16 mouse cellular contexts compared by ENCODE assay signal in genomic region chr11:82855327-82855973, GRCm38 (mm10). TPM values are rescaled to one million over a fixed set of nuclear protein-coding genes. Genes with fewer than 3 reads are reported as not detected.
A peak's percentile ranks its signal among the peaks of the same experiment; 100 is the strongest.
DNase-seq lines count a peak whose midpoint lies in the region; ATAC-seq lines count a peak whose summit lies in the region.
"Had no signal": no experiment of that assay in that cellular context is flagged by ENCODE, and none has a peak within 500 bp of the region (broad histone marks: within the 10 kb centered on the region; RNA-seq: fewer than 3 reads in every experiment).

No protein-coding gene starts in this region.

- H3K36me3 ChIP-seq in forebrain, embryonic 13.5 days (ENCODE audit: poor library complexity, severe bottlenecking): no peaks in the 10 kb centered on the region
- H3K36me3 ChIP-seq in forebrain, embryonic 16.5 days (ENCODE audit: control insufficient read depth, insufficient read depth): no peaks in the 10 kb centered on the region
- H3K36me3 ChIP-seq: limb, embryonic 15.5 days; midbrain, embryonic 12.5 days had no signal

- H3K27me3 ChIP-seq in forebrain, embryonic 13.5 days: no peaks in the 10 kb centered on the region
- no peaks in the 10 kb centered on the region for H3K27me3 ChIP-seq in forebrain, embryonic 16.5 days (replicated peaks; ENCODE audit: control insufficient read depth, insufficient read depth, low read length)
- H3K27me3 ChIP-seq: limb, embryonic 15.5 days; midbrain, embryonic 12.5 days had no signal

- H3K27ac ChIP-seq in forebrain, embryonic 13.5 days: peak overlapping the region; percentile 76
- no peak overlapping the region; the same call in 1 of the 2 replicates for H3K27ac ChIP-seq in forebrain, embryonic 16.5 days (ENCODE audit: low read length)
- H3K27ac ChIP-seq: kidney, postnatal 0 days; limb, embryonic 15.5 days; midbrain, embryonic 12.5 days had no signal

- H3K9me3 ChIP-seq in forebrain, embryonic 13.5 days (replicated peaks): no peaks in the 10 kb centered on the region
- no peaks in the 10 kb centered on the region for H3K9me3 ChIP-seq in forebrain, embryonic 16.5 days (ENCODE audit: control insufficient read depth, low read length)
- H3K9me3 ChIP-seq: limb, embryonic 15.5 days; midbrain, embryonic 12.5 days had no signal

- no peak overlapping the region for H3K4me3 ChIP-seq in forebrain, embryonic 13.5 days
- no peak overlapping the region for H3K4me3 ChIP-seq in forebrain, embryonic 16.5 days (replicated peaks; ENCODE audit: low read length)
- H3K4me3 ChIP-seq: limb, embryonic 15.5 days; midbrain, embryonic 12.5 days had no signal

- WGBS in forebrain, embryonic 13.5 days: 67% methylated on average over 9 of the region's 9 CpGs
- WGBS in forebrain, embryonic 16.5 days: 61% methylated on average over 9 of the region's 9 CpGs

- no peak for ATAC-seq in forebrain, embryonic 13.5 days
- ATAC-seq in forebrain, embryonic 16.5 days: no peak; the same call in 1 of the 2 replicates
- ATAC-seq in megakaryocyte, adult 5-6 weeks (ENCODE audit: poor library complexity, severe bottlenecking): peak; percentile 21; the same call in 1 of the 2 replicates

- H3K4me1 ChIP-seq in forebrain, embryonic 13.5 days: peaks cover 32% of the 10 kb centered on the region
- peaks cover 13% of the 10 kb centered on the region for H3K4me1 ChIP-seq in forebrain, embryonic 16.5 days (replicated peaks; ENCODE audit: control insufficient read depth, insufficient read depth, low read length)

- intact Hi-C loops in left cerebral cortex, postnatal 4 days (cut with DNase I): no loop called here

- peak; percentile 23 for DNase-seq in urinary bladder, postnatal 14 days (ENCODE audit: low spot score)
- DNase-seq in urinary bladder, postnatal 10 days (ENCODE audit: low spot score): no peak
- no peak for DNase-seq in gastrocnemius, postnatal 10 days
- DNase-seq in cerebellum, postnatal 4 days (ENCODE audit: low spot score in 2 of 2): no peak
- no peak for DNase-seq in left cerebral cortex, postnatal 4 days
- DNase-seq: heart, adult 11 months; thymus, postnatal 4 days had no signal

- H3K4me2 ChIP-seq in forebrain, embryonic 13.5 days: no peak overlapping the region
- H3K4me2 ChIP-seq in forebrain, embryonic 16.5 days (ENCODE audit: low read length): no peak overlapping the region
- H3K4me2 ChIP-seq: limb, embryonic 15.5 days; midbrain, embryonic 12.5 days had no signal

- H3K9ac ChIP-seq in forebrain, embryonic 13.5 days: peak overlapping the region; percentile 46
- H3K9ac ChIP-seq in forebrain, embryonic 16.5 days (replicated peaks; ENCODE audit: low read depth, low read length): no peak overlapping the region
- H3K9ac ChIP-seq: limb, embryonic 15.5 days; midbrain, embryonic 12.5 days had no signal

RNA-seq across cellular contexts. Expression of gene Rffl, which starts 15.6 kb away (rescaled TPM):
- 14.4 and 15.1 TPM in 2 replicates for polyA plus RNA-seq in forebrain, embryonic 13.5 days (2015; fragmentation: Nextera tagmentation; extraction: Ambion mirVana)
- 8.8 and 9.3 TPM in 2 replicates for polyA plus RNA-seq in forebrain, embryonic 16.5 days (2015; fragmentation: Nextera tagmentation; extraction: Ambion mirVana)
- 20.5 and 26.7 TPM in 2 replicates for total RNA-seq in megakaryocyte, adult 5-6 weeks (2015)
- total RNA-seq in megakaryocyte, adult 5-6 weeks (2017): 20.1 and 25.4 TPM in 2 replicates
- total RNA-seq in gastrocnemius, postnatal 10 days (2021): 1 to 10 TPM; 5.5 to 7.6 TPM
- total RNA-seq in left cerebral cortex, postnatal 4 days (2021): 1 to 10 TPM; 2.7 to 3.0 TPM

RNA-seq across cellular contexts. Expression of gene Rad51d, which starts 35.0 kb away (rescaled TPM):
- 10.9 and 12.8 TPM in 2 replicates for polyA plus RNA-seq in forebrain, embryonic 13.5 days (2015; fragmentation: Nextera tagmentation; extraction: Ambion mirVana)
- 13.5 and 15.2 TPM in 2 replicates for polyA plus RNA-seq in forebrain, embryonic 16.5 days (2015; fragmentation: Nextera tagmentation; extraction: Ambion mirVana)
- total RNA-seq in megakaryocyte, adult 5-6 weeks (2015): 7.1 and 7.9 TPM in 2 replicates
- total RNA-seq in megakaryocyte, adult 5-6 weeks (2017): 8.8 and 10.3 TPM in 2 replicates
- total RNA-seq in gastrocnemius, postnatal 10 days (2021): 1 to 10 TPM; 5.4 to 8.0 TPM
- total RNA-seq in left cerebral cortex, postnatal 4 days (2021): 10 to 100 TPM; 12.1 to 12.5 TPM

RNA-seq across cellular contexts. Expression of gene Fndc8, which starts 36.5 kb away (rescaled TPM):
- polyA plus RNA-seq in forebrain, embryonic 13.5 days (2015; fragmentation: Nextera tagmentation; extraction: Ambion mirVana): 0.22 and 0.42 TPM in 2 replicates
- polyA plus RNA-seq in forebrain, embryonic 16.5 days (2015; fragmentation: Nextera tagmentation; extraction: Ambion mirVana): 0.43 and 1.1 TPM in 2 replicates
- not detected in 2 replicates for total RNA-seq in megakaryocyte, adult 5-6 weeks (2015)
- not detected in 2 replicates for total RNA-seq in megakaryocyte, adult 5-6 weeks (2017)
- not detected for total RNA-seq in gastrocnemius, postnatal 10 days (2021)
- not detected for total RNA-seq in left cerebral cortex, postnatal 4 days (2021)
- total RNA-seq: ES-E14; heart, postnatal 25 days; layer of hippocampus, postnatal 25 days had no signal

RNA-seq across cellular contexts. Expression of gene Nle1, which starts 52.8 kb away (rescaled TPM):
- 28.1 and 35.9 TPM in 2 replicates for polyA plus RNA-seq in forebrain, embryonic 13.5 days (2015; fragmentation: Nextera tagmentation; extraction: Ambion mirVana)
- polyA plus RNA-seq in forebrain, embryonic 16.5 days (2015; fragmentation: Nextera tagmentation; extraction: Ambion mirVana): 33.3 and 39.7 TPM in 2 replicates
- 4.7 TPM in 2 replicates for total RNA-seq in megakaryocyte, adult 5-6 weeks (2015)
- 2.6 and 3.1 TPM in 2 replicates for total RNA-seq in megakaryocyte, adult 5-6 weeks (2017)
- total RNA-seq in gastrocnemius, postnatal 10 days (2021): 10 to 100 TPM; 11.1 to 18.7 TPM
- total RNA-seq in left cerebral cortex, postnatal 4 days (2021): 10 to 100 TPM; 50.0 to 51.3 TPM

RNA-seq across cellular contexts. Expression of gene Unc45b, which starts 54.9 kb away (rescaled TPM):
- 0.25 and 0.40 TPM in 2 replicates for polyA plus RNA-seq in forebrain, embryonic 13.5 days (2015; fragmentation: Nextera tagmentation; extraction: Ambion mirVana)
- polyA plus RNA-seq in forebrain, embryonic 16.5 days (2015; fragmentation: Nextera tagmentation; extraction: Ambion mirVana): 0.96 and 1.6 TPM in 2 replicates
- not detected in 2 replicates for total RNA-seq in megakaryocyte, adult 5-6 weeks (2015)
- not detected in 2 replicates for total RNA-seq in megakaryocyte, adult 5-6 weeks (2017)
- total RNA-seq in gastrocnemius, postnatal 10 days (2021): 100 to 1,000 TPM; 101 to 115 TPM
- total RNA-seq in left cerebral cortex, postnatal 4 days (2021): 1 to 10 TPM; 4.2 to 4.8 TPM
